Comparison of ENCODE assay signal across 13 mouse cellular contexts in the genomic region with DNA sequence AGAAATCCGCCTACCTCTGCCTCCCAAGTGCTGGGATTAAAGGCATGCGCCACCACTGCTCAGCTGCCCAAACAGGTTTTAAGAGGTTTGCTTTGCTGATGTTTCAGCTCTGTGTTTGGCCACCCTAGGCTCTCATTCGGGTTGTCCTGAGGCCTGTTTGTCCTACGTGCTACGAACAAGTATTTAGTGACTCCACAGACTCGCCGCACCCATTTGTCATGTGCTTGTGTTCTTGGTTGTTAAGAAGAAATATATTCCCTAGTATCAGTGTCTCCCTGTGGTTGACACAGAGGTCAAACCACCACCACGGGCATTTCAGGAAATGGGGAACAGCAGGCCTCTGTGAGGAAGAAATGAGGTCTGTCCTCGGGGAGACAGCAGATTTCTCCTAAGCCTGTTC. TPM values are rescaled to one million over a fixed set of nuclear protein-coding genes. Genes with fewer than 3 reads are reported as not detected.
A peak's percentile ranks its signal among the peaks of the same experiment; 100 is the strongest.
DNase-seq lines count a peak whose midpoint lies in the region; ATAC-seq lines count a peak whose summit lies in the region.
"Had no signal": no experiment of that assay in that cellular context is flagged by ENCODE, and none has a peak within 500 bp of the region (broad histone marks: within the 10 kb centered on the region; RNA-seq: fewer than 3 reads in every experiment).

No protein-coding gene starts in this region.

- no peaks in the 10 kb centered on the region for H3K9me3 ChIP-seq in heart, embryonic 11.5 days (replicated peaks; ENCODE audit: control insufficient read depth, low read length)
- no peaks in the 10 kb centered on the region for H3K9me3 ChIP-seq in kidney, embryonic 14.5 days (ENCODE audit: control insufficient read depth, low read length)

- H3K4me1 ChIP-seq in heart, embryonic 11.5 days (ENCODE audit: control insufficient read depth, insufficient read depth, low read length), result peaks cover 28% of the 10 kb centered on the region
- peaks cover 9% of the 10 kb centered on the region for H3K4me1 ChIP-seq in kidney, embryonic 14.5 days (ENCODE audit: control insufficient read depth, insufficient read depth, low read length)

- peak overlapping the region; percentile 20 for H3K4me2 ChIP-seq in heart, embryonic 11.5 days
- H3K4me2 ChIP-seq in kidney, embryonic 14.5 days (replicated peaks; ENCODE audit: low read depth, low read length), result no peak overlapping the region

- no peaks in the 10 kb centered on the region for H3K27me3 ChIP-seq in heart, embryonic 11.5 days (ENCODE audit: control insufficient read depth, insufficient read depth, low read length)
- H3K27me3 ChIP-seq in kidney, embryonic 14.5 days (ENCODE audit: control insufficient read depth, insufficient read depth, low read length), result no peaks in the 10 kb centered on the region

- ATAC-seq in heart, embryonic 11.5 days (replicated peaks; ENCODE audit: insufficient number of reproducible peaks, low FRiP score, low TSS enrichment), result no peak
- ATAC-seq in common myeloid progenitor, adult 5-6 weeks (replicated peaks; ENCODE audit: low read depth, poor library complexity, severe bottlenecking), result peak; percentile 29; the same call in 1 of the 2 replicates
- 0 out of 2 replicates have a peak, but pooled peaks have one; percentile 11 for ATAC-seq in kidney, embryonic 14.5 days (ENCODE audit: low FRiP score, low TSS enrichment)
- ATAC-seq: CD4-positive, CD25-positive, alpha-beta regulatory T cell, adult 4 months; forebrain, embryonic 16.5 days; hindbrain, postnatal 0 days had no signal

- H3K9ac ChIP-seq in heart, embryonic 11.5 days (ENCODE audit: low read depth, low read length), result no peak overlapping the region; the same call in 1 of the 2 replicates
- H3K9ac ChIP-seq in kidney, embryonic 14.5 days (ENCODE audit: low read depth, low read length), result no peak overlapping the region

- DNase-seq in heart, adult 18-20 months, result no peak
- DNase-seq in lung, postnatal 10 days, result peak; percentile 5
- DNase-seq in thymus, adult 18-20 months, result no peak
- DNase-seq in cerebellum, postnatal 4 days (ENCODE audit: low spot score in 2 of 2), result no peak
- no peak for DNase-seq in spleen, postnatal 10 days (ENCODE audit: low spot score in 2 of 2)
- DNase-seq: cerebellum, postnatal 36 days; midbrain, embryonic 14.5 days had no signal

- no peak overlapping the region for H3K4me3 ChIP-seq in heart, embryonic 11.5 days (ENCODE audit: low read depth, low read length)
- no peak overlapping the region for H3K4me3 ChIP-seq in kidney, embryonic 14.5 days (ENCODE audit: low read length)

- H3K36me3 ChIP-seq in heart, embryonic 11.5 days (ENCODE audit: control insufficient read depth, insufficient read depth, low read length), result no peaks in the 10 kb centered on the region
- no peaks in the 10 kb centered on the region for H3K36me3 ChIP-seq in kidney, embryonic 14.5 days (ENCODE audit: control insufficient read depth, insufficient read depth, low read length)

- peak overlapping the region; percentile 75 for H3K27ac ChIP-seq in heart, embryonic 11.5 days (ENCODE audit: low read depth, low read length)
- no peak overlapping the region for H3K27ac ChIP-seq in kidney, embryonic 14.5 days (ENCODE audit: low read depth, low read length)
- H3K27ac ChIP-seq: hindbrain, postnatal 0 days had no signal

- 64% methylated on average over 9 of the region's 9 CpGs for WGBS in heart, embryonic 11.5 days (ENCODE audit: insufficient replicate concordance)
- WGBS in kidney, embryonic 14.5 days, result 25% methylated on average over 9 of the region's 9 CpGs

RNA-seq across cellular contexts. Expression of a gene that starts 14.8 kb away (rescaled TPM):
- polyA plus RNA-seq in heart, embryonic 11.5 days (2014; fragmentation: Nextera tagmentation; extraction: Ambion mirVana), result 42.5 and 44.1 TPM in 2 replicates
- total RNA-seq in heart, adult 18-20 months (2021), result 10 to 100 TPM; 16.7 to 23.8 TPM
- total RNA-seq in common myeloid progenitor, adult 5-6 weeks (2017), result 30.3 and 46.6 TPM in 2 replicates
- 29.3 and 47.8 TPM in 2 replicates for polyA plus RNA-seq in kidney, embryonic 14.5 days (2014; fragmentation: Nextera tagmentation; extraction: Ambion mirVana)

RNA-seq across cellular contexts. Expression of a gene that starts 31.5 kb away (rescaled TPM):
- 40.9 and 50.5 TPM in 2 replicates for polyA plus RNA-seq in heart, embryonic 11.5 days (2014; fragmentation: Nextera tagmentation; extraction: Ambion mirVana)
- 10 to 100 TPM; 77.9 to 83.9 TPM for total RNA-seq in heart, adult 18-20 months (2021)
- total RNA-seq in common myeloid progenitor, adult 5-6 weeks (2017), result 95.8 and 101 TPM in 2 replicates
- 50.3 and 81.3 TPM in 2 replicates for polyA plus RNA-seq in kidney, embryonic 14.5 days (2014; fragmentation: Nextera tagmentation; extraction: Ambion mirVana)
